Mouse (Mus musculus) hindbrain, embryonic 13.5 days (tissue): Measurements from ENCODE around the gene Gm7324. TPM values are rescaled to one million over a fixed set of nuclear protein-coding genes. Genes with fewer than 3 reads are reported as not detected.
"Not testable (repeated sequence)": the region's sequence is repeated elsewhere in the genome, so short reads cannot be mapped to it uniquely, and the experiment has no call there.

Experiments used
- ATAC-seq: fragments of 200-750 bp; cut with Nextera tagmentation; 2 replicates; pipeline ENCODE4 v1.8.0; 2017; ENCODE audit warnings: moderate TSS enrichment; ENCODE audit not compliant: low FRiP score
- H3K27ac ChIP-seq: fragments of 300-500 bp; sonication (generic); 2 replicates; pipeline ENCODE4 v1.5.1; 2015; ENCODE audit warnings: inconsistent platforms, mild to moderate bottlenecking, moderate library complexity
- H3K27me3 ChIP-seq: fragments of 300-500 bp; sonication (generic); 2 replicates; pipeline ENCODE4 v1.6.1; 2015; ENCODE audit warnings: mild to moderate bottlenecking, inconsistent platforms
- H3K36me3 ChIP-seq: fragments of 300-500 bp; sonication (generic); 2 replicates; pipeline ENCODE4 v1.6.1; 2015; ENCODE audit warnings: mild to moderate bottlenecking, inconsistent platforms
- H3K4me1 ChIP-seq: fragments of 300-500 bp; sonication (generic); replicated peaks from 2 replicates; pipeline ENCODE4 v1.6.1; 2015; ENCODE audit warnings: inconsistent platforms
- H3K4me2 ChIP-seq: fragments of 300-500 bp; sonication (generic); 2 replicates; pipeline ENCODE4 v1.6.1; 2015; ENCODE audit warnings: inconsistent platforms, mild to moderate bottlenecking, moderate library complexity
- H3K4me3 ChIP-seq: fragments of 300-500 bp; sonication (generic); 2 replicates; pipeline ENCODE4 v1.5.1; 2015; ENCODE audit warnings: mild to moderate bottlenecking, inconsistent platforms
- H3K9ac ChIP-seq: fragments of 300-500 bp; sonication (generic); 2 replicates; pipeline ENCODE4 v1.6.1; 2015; ENCODE audit warnings: mild to moderate bottlenecking, inconsistent platforms
- H3K9me3 ChIP-seq: fragments of 300-500 bp; sonication (generic); 2 replicates; pipeline ENCODE4 v1.6.1; 2016; ENCODE audit warnings: inconsistent platforms
- WGBS: fragments of 180-500 bp; shearing (Covaris S2); methylation state at CpG from one replicate; pipeline ENCODE4 v1.1.7; 2015; 5-methylcytosine and 5-hydroxymethylcytosine counted together
- polyA plus RNA-seq: library from polyadenylated mRNA; unstranded; fragments of >200 nt; fragmentation: Nextera tagmentation; extraction: Ambion mirVana; gene quantifications from 2 replicates; pipeline ENCODE4 v1.2.1, GENCODE M21; 2015

Gene Gm7324
- 0.49 and 1.1 TPM in 2 replicates for polyA plus RNA-seq

DNA sequence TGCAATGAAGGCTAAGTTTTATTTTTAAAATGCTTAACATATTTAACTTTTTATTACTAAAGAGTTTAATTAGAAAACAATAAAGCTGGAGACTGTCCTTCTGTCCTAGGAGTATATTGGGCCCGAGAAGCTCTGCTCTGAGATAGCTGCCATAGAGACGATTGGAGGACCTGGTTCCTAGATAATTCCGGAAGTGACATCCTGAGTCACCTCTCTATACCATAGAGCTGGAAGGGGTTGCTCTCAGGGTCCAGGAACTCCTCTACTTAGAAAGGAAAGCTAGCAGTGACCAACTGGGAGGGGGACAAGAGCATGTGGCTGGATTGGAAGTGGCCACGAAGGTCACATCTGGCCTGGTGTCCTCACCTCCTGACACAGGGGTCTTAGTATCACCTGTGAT lies at the start of gene Gm7324:
Gene Gm7324 (plus strand): TSS at position 208 of the 400 bp plus-strand sequence.
- H3K9ac ChIP-seq, ATAC-seq, H3K4me2 ChIP-seq, H3K27ac ChIP-seq, H3K36me3 ChIP-seq, H3K9me3 ChIP-seq, H3K4me3 ChIP-seq, H3K4me1 ChIP-seq, H3K27me3 ChIP-seq: not testable (repeated sequence)
- 91% methylated on average over 4 of the region's 4 CpGs for WGBS

DNA sequence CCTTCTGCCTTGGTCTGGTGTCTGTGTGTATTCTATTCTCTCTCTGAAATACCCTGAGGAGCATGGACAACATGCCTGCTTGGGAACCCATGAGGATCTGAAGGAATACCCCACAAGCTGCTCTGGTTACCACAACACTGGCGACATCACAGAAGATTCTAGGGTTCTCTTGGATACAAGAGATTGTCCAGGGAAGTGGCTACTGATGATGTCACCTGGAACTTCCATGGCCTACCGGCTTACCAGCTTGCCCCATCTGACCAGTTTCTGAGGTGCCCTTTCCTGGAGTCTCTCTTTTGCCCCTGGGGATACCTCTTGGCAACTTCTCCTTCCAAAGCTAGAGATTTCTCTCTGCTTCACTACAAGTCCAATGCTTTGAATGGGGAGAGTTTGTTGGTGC lies 20.5 kb upstream of the Gm7324 start, which contains the start of gene Gm8165:
Gene Gm8165 (minus strand): TSS at position 101 of the 400 bp plus-strand sequence.
- H3K27me3 ChIP-seq, ATAC-seq, H3K36me3 ChIP-seq, H3K4me1 ChIP-seq, H3K9me3 ChIP-seq, H3K9ac ChIP-seq, H3K4me3 ChIP-seq, H3K27ac ChIP-seq, H3K4me2 ChIP-seq: not testable (repeated sequence)
- WGBS = 67% methylated on average over 1 of the region's 2 CpGs

DNA sequence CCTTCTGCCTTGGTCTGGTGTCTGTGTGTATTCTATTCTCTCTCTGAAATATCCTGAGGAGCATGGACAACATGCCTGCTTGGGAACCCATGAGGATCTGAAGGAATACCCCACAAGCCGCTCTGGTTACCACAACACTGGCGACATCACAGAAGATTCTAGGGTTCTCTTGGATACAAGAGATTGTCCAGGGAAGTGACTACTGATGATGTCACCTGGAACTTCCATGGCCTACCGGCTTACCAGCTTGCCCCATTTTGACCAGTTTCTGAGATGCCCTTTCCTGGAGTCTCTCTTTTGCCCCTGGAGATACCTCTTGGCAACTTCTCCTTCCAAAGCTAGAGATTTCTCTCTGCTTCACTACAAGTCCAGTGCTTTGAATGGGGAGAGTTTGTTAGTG lies 29.8 kb downstream of the Gm7324 start, which contains the start of gene Gm16506:
Gene Gm16506 (minus strand): TSS at position 101 of the 400 bp plus-strand sequence.
- not testable (repeated sequence) for H3K4me2 ChIP-seq, H3K9me3 ChIP-seq, H3K4me1 ChIP-seq, H3K4me3 ChIP-seq, H3K27me3 ChIP-seq, ATAC-seq, H3K9ac ChIP-seq, H3K27ac ChIP-seq, H3K36me3 ChIP-seq
- whole genome bisulfite sequencing = 98% methylated on average over 2 of the region's 3 CpGs

DNA sequence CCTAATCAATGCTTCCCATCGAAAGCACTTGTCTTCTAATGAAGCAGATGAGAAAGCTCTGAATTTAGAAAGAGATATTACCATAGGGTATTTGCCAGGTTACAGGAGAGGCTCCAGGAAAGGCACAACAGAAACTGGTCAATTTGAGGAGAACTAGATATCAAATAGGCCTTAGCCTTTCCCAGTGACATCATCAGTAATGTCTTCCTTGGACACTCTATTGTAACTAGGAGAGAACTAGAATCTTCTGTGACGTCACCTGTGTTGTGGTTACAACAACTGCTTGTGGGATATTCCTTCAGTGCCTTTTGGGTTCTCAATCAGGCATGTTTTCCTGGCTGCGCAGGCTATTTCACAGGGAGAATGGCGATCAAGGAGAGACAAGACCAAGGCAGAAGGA lies 49.9 kb downstream of the Gm7324 start, which contains the start of gene Gm6526:
Gene Gm6526 (plus strand): TSS at position 301 of the 400 bp plus-strand sequence.
- H3K4me3 ChIP-seq, H3K4me1 ChIP-seq, H3K36me3 ChIP-seq, H3K27ac ChIP-seq, ATAC-seq, H3K9ac ChIP-seq, H3K9me3 ChIP-seq, H3K27me3 ChIP-seq, H3K4me2 ChIP-seq: not testable (repeated sequence)
- WGBS = 86% methylated on average over 4 of the region's 4 CpGs

Other genes with a start within 250 kb of the Gm7324 start
- not detected in 2 replicates for gene Gm5799, start 154.3 kb upstream of the Gm7324 start, polyA plus RNA-seq
- not detected in 2 replicates for gene Gm17654, start 118.7 kb upstream of the Gm7324 start, polyA plus RNA-seq
- gene Gm10375, start 89.8 kb upstream of the Gm7324 start, polyA plus RNA-seq = not detected in 2 replicates
- not detected in 2 replicates for gene Gm8165, start 20.6 kb upstream of the Gm7324 start, polyA plus RNA-seq
- not detected in 2 replicates for gene Gm16506, start 29.7 kb downstream of the Gm7324 start, polyA plus RNA-seq
- gene Gm6526, start 50.0 kb downstream of the Gm7324 start, polyA plus RNA-seq = not detected in 2 replicates
- gene Gm8180, start 86.9 kb downstream of the Gm7324 start, polyA plus RNA-seq = not detected in 2 replicates
- not detected in 2 replicates for gene Ear1, start 177.7 kb downstream of the Gm7324 start, polyA plus RNA-seq
- not detected in 2 replicates for gene Ear10, start 225.7 kb downstream of the Gm7324 start, polyA plus RNA-seq
- gene Gm8113, start 227.6 kb downstream of the Gm7324 start, polyA plus RNA-seq = 7.7 and 9.2 TPM in 2 replicates